Mouse (Mus musculus): Measurements from ENCODE around the gene Dlat. TPM values are rescaled to one million over a fixed set of nuclear protein-coding genes. Genes with fewer than 3 reads are reported as not detected.

The Dlat gene
- polyA plus RNA-seq (2012; rRNA removed): 46.0 and 58.7 TPM in 2 replicates

DNA sequence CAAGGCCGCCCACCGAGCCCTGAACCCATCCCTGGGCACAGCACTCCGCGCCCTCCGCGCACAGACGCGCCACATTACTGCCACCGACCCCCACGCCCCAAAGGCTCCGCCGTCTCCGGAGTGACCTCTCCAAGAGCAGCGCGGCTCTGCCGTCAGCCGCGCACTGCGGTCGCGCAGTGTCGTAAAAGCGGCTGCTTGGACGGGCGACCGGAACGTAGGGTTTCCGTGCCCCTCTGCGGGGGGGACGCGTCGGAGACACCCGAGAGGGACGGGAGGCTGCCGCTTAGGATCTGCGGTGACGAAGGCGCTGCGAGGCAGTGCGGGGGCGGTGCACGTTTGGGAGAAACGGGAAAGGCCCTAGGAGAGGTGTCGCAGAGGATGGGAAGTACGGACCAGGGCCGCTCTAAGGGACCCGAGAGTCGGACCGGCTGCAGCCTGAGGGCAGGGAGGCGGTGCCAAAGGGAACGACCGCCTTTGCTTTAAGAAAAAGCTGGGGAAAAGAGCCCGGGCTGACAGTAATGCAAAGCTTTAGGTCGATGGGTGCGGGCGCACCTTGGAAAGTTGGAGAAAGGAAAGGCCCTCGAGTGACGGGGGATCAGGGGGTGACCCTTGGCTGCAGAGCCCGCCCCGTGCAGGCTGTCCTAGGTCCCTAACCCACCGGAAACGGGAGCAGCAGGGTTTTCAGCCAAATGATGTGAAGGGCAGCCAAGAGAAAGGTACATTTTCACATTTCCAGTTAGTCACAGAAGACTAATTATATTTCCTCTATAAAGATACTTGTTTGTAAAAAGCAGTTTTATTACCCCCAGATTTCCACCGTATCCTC lies at the start of gene Dlat:
Gene Dlat, minus strand, starts transcription at position 389 of the 826 bp plus-strand sequence.
- DNase-seq (ENCODE audit: low read depth): peak; percentile 42

DNA sequence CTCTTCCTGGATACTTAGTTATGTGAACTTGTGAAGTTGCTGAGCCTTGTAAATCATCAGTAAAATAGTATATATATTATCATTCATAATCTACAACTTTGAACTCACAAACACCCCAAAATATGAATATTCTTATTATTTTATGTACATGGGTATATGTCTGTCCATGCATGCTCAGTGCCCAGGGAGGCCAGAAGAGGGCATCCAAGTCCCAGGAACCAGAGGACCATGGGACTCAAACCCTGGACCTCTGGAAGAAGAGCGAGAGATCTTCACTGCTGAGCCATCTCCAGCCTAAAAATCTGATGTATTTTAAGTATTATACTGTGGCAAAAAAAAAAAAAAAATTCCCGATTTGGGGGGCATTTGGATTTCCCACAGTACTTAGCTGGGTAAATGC lies 49.5 kb upstream of the Dlat start:
- DNase-seq (ENCODE audit: low read depth): no peak

DNA sequence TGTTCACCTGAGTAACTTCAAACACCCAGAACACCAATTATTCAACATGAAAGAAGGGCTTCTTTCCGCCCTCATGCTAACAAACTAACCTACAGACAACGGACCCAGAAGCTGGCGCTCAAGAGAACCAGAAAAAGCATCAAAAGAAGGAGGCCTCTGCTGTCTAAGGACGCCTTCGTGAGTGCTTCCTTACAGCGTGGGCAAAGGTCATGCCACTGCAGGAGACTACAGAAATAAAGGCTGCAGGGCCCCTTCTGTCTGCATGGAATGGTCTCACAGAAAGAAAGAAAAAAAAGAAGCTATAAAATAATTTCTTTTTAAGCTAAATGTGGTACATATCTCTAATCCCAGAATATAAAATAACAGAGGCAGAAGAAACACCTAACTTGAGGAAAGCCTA lies 45.3 kb upstream of the Dlat start:
- DNase-seq (ENCODE audit: low read depth): no peak

DNA sequence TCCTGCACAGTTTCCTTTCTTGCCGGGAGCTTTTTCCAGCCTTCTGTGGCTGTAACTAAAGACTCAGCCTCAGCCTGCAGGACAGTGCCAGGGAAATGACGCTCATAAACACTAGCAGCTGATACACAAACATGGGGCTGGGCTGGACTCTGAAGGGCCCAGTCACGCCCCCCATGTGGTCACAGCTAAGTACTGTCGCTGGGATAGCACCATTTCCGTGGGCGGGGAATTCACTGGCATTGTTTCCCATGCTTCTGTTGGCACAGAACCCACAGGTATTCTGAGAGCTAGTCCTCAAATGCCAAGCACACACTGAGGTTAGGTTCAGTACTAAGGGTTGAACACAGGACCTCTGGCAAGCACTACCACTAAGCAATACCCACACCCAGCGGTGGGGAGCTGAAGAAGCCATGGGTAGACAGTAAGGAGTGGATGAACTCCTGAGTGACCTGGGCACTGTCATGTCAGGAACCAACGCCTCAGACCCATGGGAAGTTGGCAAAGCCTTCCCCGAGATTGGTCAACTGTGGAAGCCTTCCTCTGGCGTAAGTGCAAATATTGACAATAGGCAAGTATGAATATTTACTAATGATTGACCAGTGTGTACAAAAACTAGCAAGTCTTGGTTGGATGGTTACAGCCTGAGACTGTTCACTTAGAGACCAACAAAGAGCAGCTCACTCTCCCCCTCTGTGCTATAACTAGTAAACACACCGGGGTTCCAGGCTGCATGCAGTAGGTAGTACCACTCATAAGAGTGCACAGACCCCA lies 41.5 kb upstream of the Dlat start:
- peak; percentile 33 for DNase-seq (ENCODE audit: low read depth)

DNA sequence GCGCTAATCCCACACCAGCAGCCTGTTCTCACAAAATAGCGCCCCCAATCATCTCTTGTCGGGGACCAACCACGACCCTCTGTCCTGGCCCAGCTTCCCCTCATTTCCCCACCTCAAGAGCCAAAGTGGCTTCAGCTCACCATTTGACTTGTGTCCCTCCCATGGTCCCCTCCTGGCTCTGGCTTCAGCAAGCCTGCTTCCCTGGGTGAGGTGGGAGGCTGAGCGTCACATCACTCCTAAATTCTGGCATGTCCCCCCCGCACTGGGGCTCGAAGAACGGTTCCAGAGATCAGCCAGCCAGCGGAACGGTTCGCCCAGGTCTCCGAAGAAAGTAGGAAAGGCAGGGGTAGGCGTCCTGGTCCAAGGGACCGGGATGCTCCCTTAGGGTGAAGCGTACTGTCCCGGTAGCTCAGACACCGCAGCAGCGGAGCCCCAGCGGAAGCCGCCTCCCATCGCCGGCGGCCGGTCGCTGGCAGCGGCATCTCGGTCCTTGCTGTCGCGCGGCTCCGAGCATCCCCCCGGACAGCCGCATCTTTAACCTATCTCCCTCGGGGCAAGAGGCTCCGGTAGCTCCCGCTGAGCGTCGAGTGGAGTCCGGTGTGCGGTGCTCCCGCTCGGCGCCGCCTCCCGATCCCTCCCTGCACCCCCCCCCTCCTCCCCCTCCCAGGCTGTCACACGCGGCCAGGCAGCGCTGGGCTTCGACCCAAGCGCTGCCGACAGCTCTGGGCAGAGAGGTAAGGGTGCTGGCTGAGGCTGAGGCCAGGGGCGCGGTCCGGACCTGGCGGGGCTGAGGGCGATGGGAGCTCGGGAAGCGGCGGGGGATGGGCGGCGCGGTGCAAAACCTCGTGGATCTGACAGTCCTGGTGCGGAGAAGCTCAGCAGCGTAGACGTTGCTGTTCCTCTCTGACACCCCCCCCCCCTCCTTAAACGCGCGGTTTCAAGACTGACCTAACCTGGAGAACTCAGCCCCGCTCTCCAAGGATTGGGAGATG lies 39.1 kb upstream of the Dlat start:
- DNase-seq (ENCODE audit: low read depth): no peak

DNA sequence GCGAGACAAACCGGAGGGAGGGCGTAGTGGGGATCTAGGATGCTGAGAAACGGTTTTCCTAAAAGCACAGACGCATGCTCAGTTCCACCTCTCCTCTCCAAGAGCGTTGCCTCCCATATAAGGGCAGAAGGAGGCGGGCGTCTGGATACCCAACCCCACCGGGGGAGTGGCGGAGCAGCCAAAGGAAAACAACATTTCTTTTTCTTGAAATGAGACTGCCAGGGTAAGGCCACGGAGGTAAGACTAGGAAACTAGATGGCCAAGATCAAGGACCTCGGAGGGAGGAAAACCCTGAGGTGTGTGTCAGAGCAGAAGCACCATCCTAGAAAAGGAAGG lies 38.1 kb upstream of the Dlat start:
- no peak for DNase-seq (ENCODE audit: low read depth)

DNA sequence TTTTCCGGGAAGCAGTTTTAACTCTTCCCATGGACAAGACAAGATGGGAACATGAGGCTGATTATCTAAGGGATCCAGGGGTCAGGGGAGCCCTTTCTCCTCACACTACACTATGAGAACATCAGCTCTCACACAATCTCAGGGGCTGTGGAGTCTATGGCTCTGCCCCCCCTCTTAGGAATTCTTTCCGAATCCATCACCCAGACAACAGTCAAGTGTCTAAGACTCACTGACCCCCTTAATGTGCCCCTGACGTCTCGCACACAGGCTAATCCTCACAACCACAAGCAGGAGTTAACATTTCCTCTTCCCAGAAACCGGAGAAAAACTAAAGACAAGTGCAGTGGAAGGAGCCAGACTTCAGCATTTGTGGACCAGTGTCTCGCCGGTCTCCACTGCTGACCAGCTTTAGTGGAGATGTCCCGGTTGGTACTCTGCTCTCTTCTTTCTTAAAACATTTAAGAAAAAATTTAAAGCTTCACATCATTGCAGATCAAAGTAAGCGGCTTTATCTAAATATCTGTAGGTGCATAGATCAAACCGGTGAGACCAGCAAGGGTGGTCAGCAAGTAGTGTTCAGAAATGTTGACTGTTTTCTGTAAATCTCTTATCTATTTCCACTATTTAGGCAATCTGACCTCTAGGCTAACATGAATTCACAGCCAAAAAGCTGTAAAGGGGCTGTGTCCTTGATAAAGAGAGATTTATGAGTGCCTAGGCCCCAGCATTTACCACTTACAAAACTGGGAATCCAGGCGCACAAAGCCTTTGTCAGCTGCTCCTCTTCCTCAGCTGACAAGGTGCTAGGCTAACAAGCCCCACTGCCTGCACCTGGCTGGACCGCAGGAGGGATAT lies 37.5 kb upstream of the Dlat start:
- no peak for DNase-seq (ENCODE audit: low read depth)

DNA sequence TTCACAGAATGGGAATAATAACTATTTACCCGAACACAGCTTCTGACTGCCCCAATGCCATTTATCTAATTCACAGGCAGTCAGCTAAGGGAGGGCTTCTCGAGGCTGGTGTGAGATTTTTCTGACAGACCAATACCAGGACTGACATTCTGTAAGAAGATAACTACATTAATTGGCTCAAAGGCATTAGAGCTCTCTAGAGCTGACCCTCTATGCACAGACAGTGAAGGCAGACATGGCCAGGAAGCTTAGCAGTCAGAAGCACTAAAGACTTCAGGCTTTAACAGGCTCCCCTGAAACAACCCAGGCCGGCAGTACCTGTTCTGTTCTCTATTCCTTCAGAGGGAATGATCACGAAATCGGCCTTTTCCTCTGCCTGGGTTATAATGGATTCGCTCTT lies 35.6 kb upstream of the Dlat start:
- no peak for DNase-seq (ENCODE audit: low read depth)

DNA sequence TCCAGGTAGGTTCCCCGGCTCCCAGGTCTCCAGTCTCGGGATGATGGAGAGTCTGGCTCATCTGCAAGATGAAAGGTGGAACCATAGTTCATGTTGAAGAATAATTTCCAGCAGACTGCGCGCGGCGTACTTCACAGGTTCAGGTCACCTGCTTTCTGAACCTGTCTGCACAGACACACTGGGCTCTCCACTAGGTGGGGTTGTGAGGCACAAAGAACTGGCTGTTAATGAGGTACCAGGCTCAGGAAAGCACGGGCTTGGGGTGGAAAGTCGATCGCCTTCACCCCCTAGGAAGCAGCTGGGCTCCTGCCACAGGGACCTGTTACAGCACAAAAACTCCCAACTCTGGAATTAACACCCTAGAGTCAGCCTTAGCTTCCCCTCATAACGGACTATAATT lies 34.1 kb upstream of the Dlat start:
- DNase-seq (ENCODE audit: low read depth): no peak

DNA sequence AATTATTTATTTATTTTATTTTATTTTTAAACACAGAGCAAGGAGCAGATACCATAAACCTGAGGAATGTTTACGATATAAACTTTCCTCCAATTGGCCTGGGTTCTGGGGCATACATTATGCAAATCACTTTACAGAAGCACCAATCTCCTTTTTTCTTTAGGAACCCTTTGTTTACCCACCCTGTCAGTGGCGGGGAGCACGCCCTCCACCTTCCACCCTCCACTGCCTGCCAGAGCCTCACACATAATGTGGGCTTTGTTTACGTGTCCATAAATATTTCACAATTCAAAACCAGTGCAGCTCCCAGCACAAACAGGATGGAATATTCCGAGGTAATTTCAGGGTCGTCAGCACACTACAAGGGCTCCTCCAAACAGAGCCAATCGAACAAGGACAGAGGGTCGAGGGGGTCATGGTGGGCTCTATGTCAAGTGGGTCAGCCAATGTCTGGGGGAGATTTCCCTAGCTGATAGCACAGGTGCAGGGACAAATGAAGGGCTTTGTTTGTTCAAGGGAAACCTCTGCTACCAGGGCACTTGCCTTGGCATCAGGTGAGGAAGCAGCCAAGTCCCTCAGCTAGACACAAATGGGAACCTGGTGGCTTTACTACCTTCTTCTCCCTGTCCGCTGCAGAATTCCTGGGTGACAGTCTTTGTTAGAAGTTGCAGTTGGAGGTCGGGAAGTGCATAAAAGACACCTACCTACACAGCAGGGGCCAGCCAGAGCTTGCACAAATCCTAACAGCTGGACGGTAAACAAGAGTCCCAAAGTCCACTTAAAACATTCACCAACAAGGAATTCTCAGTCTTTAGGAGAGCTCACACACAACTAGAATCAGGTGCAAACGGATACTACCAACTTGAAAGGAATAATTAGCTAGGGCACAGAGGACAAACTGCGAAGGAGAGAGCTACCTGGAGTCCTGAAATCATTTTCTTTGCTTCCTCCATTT lies 33.3 kb upstream of the Dlat start:
- DNase-seq (ENCODE audit: low read depth): no peak

DNA sequence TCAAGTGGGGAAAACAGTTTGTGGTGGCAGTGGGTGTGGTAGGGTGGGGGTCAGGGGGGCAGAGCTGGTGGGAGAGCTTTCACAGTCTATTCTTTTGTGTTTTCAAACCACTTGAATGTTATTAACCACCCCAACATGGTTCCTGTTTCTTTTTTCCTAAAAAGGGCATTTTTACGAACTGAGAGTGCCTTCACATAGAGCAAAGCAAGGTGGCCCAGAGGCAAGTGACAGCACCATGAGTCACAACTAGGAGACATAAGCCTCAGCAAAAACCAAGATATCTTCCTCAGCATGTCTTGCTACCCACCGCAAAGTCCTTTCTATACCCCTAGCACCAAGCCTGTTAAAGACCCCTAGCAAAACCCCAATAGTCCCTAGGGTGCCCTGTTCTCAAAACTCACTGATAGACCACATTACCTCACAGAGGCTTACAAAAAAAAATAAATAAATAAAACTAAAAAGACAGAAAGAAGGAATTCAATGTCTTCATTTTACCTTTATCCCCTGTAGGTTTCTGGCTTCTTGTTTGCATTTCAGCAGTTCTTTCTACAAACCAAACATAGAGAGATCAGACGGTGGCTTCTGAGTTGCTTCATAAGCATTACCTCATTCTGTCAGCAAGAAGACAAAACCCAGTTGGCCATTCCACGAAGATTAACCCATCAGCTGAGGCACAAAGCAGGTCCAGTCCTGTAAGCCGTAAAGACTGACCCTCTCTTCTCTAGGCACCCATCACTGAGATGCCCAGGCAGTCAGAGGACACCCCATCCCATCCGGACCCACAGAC lies 27.5 kb upstream of the Dlat start:
- no peak for DNase-seq (ENCODE audit: low read depth)

DNA sequence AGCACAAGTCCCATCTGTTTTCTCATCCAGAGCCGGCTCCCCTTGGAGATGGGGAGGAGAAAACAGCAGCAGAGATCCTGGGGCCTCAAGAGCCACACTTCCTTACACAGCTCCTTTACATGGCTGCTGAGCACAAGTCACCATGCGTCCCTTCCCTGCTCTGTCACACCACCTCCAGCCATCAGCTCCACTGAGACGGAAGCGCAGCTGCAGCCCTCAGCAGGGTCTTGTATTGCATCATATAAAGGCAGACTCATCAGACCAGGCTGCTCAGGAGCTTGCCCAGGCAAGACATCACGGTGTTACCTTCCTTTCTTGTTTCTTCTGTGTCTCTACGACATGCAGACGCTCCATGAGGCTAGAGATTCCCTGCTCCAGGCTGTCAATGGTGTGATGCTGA lies 22.1 kb upstream of the Dlat start:
- no peak for DNase-seq (ENCODE audit: low read depth)

DNA sequence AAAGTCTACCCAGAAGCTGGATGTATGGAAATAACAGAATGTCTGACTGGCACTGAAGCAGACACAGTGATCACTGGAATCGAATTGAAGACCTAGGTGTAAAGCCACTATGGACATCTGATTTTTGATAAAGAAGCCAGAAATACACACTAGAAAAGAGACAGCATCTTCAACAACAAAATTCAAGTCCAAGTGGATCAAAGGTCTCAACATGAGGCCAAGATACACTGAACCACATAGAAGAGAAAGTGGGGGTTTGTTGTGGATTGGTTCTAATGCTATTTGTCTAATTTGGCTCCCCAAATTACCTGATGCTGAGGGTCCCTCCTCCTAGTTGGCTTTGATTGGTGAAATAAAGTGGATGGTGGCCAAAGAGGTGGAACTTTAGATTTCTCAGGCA lies 19.8 kb upstream of the Dlat start:
- no peak for DNase-seq (ENCODE audit: low read depth)

DNA sequence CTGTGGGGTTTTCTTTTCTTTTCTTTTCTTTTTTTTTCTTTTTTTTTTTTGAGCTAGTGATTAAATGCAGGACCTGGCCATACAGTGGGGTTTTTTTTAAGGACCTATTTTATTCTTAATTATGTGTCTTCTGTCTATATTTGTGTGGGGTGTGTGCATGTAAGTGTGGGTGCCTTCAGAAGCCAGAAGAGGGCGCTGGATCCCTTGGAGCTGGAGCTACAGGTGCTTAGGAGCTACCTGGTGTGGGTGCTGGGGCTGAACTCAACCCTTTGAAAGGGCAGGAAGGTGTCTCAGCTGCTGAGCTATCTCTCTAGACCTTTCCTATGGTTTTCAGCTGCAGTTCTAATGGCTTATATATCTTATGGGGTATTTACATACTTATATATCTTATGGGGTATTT lies 15.2 kb upstream of the Dlat start:
- DNase-seq (ENCODE audit: low read depth): no peak

DNA sequence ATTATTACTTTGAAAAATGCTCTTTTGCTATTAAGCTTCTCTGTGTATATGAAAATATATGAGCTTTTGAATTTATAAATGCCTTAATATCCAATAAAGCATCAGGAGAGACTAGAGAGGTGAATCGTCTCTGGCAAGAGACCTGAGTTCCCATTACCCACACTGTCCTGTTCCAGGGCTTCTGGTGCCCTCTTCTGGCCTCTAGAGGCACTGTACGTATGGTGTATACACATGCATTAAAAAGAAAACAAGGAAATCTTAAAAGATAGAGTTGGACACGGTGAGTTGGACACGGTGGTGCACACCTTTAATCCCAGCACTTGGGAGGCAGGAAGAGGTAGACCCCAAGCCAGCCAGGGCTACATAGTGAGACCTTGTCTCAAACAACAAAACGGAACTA lies 11.1 kb upstream of the Dlat start:
- DNase-seq (ENCODE audit: low read depth): no peak

DNA sequence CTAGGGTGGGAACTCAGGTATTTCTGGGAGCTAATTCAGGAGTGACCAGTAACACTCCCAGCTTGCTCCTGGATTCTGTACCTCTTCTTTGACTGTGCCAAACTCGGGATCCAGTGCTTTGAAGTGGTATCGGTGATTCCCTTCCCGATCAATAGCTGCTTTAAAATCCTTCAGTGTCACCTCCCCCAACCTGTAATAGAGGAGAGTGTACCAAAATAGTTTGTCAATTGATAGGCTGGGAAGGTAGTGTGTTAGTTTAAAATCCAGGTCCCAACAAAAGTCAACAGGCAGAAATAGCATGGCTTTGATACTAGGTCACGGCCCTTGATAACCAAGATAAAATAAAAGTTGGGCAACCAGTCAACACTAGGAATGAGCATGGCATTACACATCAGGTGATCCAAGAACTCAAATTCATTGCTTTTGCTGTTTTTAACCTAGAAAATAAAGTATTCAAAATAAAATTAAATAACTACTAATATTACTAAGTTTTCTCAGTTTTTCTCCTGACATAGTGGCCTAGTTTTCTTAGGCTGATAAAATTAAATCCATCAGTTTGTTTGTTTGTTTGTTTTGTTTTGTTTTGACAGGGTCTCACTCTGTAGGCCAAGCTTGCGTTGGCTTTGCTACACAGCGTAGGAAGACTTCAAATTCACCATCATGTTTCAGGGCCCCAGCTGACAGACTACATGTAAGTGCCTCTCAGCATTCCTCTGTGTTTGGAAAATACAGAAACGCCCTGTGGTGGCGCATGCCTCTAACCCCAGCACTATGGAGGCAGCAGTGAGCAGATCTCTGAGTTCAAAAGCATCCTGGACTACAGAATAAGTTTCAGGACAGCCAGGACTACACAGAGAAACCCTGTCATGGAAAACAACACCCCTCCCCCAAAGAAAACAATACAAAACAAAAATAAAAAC lies 8.3 kb upstream of the Dlat start:
- DNase-seq (ENCODE audit: low read depth): no peak

DNA sequence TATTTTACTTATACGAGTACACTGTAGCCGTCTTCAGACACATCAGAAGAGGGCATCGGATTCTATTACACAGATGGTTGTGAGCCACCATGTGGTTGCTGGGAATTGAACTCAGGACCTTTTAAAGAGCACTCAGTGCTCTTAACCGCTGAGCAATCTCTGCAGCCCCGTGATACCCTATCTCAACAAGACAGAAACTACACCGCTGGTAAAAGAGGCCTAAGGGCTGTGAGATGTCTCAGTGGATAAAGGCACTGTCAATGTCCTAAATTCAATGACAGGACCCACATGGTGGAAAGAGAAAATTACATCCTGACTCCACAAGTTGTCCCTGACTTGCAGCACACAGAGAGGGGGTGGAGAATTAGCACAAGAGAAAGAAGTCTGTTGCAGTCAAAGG lies 6.9 kb upstream of the Dlat start:
- no peak for DNase-seq (ENCODE audit: low read depth)

DNA sequence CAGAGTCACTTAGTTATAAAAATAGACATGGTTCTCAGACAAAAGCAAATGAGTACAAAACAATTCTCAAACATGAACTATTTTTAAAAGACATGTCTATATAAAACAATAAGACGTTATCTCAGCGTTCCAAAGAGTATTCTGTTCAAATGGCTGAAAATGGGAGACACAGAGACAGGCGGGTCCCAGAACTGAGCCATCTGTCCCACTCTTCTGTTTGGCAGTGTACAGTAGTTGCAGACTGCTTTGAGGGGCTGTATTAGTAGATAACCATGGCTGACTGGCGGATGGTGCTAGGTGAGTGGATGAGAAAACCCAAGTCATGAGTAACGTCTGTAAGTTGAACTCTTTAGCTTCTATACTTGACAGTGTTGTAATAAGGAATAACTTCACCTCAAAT lies 5.2 kb upstream of the Dlat start:
- DNase-seq (ENCODE audit: low read depth): no peak

Data from gonadal fat pad, adult 2 months (tissue).